Mouse (Mus musculus): ENCODE data around the gene Esrrg.

Esrrg gene

DNA sequence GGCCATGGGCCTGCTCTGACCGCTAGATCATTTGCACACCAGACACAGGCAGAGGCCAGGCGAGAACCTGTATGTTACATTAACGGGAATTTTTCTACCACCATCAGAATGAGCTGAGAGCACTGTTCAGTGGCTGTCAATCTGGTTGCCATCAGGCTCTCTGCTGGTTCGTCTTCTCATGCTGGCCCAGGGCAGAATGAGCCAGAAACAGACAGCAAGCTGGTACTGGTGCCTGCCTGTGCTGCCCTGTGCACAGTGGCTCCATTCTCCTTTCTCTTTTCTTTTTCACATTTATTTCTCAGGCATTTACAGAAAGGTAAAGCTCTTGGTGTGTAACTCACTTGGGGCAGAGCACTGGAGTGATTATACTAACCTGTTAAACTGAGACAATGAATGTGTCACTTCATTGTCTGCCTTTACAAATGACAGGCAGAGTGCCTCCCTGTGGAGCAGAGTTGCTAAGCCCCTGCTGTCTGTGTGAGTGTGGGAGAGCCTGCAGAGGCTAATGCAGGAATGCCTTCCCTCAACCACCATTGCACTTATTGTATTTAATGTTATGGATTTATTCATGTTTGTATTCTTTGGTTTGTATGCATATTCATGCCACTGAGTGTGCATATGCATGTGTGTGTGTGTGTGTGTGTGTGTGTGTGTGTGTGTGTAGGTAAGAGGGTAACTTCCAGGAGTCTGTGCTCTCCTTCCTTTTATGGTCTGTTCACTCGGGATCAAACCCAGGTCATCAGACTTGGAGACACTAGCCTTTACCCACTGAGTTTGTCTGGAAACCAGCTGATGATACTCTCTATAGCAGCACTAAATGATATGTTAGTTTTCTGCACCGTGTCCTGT is 651.9 kb downstream of the Esrrg start:
- no peak for DNase-seq (ENCODE audit: low spot score in 2 of 2)

DNA sequence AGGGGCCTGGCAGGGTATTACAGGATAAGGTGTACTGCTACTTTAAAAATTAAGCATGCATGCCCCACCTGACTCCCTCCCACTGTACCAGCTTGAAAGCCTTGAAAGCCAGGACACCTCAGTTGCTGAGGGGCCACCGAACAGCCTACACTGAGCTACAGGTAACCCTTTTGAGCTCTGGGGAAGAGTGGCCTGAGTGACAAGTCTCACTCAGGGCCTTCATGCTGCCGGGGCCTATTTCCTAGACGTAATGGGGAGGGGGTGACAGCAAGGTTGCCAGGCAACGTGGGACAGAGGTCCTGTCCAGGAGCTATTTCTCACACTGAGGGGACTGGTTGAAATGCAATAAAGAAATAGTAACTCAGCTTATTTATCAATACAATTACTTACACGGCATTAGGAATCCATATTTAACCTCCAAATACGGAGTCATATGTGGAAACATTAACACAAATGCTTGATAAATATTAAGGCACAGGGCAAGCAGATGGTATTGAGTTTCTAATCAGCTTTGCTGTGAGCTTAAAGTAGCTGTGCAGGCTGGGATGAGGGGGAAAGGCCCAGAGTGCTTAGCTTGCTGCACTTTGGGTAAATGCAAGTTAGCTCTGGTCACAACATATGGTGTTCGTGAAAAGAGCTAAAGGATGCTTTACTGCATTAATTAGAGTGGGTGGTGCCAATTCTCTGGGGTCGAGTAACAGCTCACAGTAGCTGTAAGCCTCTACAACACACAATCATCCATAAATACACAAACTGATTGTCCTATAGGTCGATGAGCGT is 653.5 kb downstream of the Esrrg start, which contains the start of gene Ush2a:
Gene Ush2a (plus strand): TSS at position 121 of the 780 bp plus-strand sequence.
- DNase-seq (ENCODE audit: low spot score in 2 of 2) = no peak

All from natural killer cell, adult 2 months (primary cell).